Mouse (Mus musculus): Measurements from ENCODE around the gene Ppara. TPM values are rescaled to one million over a fixed set of nuclear protein-coding genes. Genes with fewer than 3 reads are reported as not detected.
A peak's percentile ranks its signal among the peaks of the same experiment; 100 is the strongest.

Gene Ppara
- total and polyA plus RNA-seq, 3 experiments = 12.9 to 60.7 (median 53.1) TPM

DNA sequence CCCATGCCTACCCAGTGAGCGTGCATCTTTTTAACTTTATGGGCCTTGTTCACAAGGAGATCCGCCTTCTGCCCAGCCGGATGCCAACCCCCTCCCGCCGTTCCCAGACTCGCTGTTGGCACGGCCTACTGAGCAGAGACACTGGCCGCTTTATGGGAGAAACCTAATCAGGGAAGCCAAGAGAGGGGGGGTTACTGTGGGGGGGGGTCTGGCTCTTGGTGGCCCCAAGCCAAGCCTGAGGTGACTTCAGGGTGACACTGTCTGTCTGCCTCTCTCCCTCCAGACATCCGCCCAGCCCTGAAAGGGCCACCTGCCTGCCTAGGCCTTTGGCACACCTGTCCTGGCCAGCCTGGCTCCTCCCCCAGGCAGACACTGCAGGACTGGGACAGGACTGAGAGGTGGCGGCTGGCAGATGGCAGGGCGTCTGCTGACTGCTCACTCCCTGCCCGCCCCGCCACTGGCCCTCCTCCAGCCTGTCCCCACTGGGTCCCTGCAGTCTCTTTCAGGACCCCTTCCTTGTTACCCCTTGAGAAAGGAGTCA, 32.3 kb upstream of the Ppara start:
- DNase-seq = peak in 1 of 2 experiments; percentile 65
- WGBS = 42% methylated on average over 13 of the region's 13 CpGs
- TF ChIP-seq CTCF (IDR thresholded peaks at IDR 0.05) (no peak), EP300 (IDR thresholded peaks at IDR 0.05; ENCODE audit: insufficient read depth, low read depth, low read length) (no peak), POLR2A (IDR thresholded peaks at IDR 0.05; ENCODE audit: insufficient read depth, low read depth, low read length) (no peak)
- intact Hi-C loops (cut with DNase I) = loop anchor here (2.0 to 10.0 kb wide), 3 partner anchors 28 to 228 kb away; no protein-coding TSS in a partner anchor
- no peaks in the 10 kb centered on the region for H3K27me3 ChIP-seq (ENCODE audit: control insufficient read depth, insufficient read depth, low read length)
- peak overlapping the region; percentile 28; the same call in 1 of the 2 replicates for H3K9ac ChIP-seq (ENCODE audit: low read depth, low read length)
- H3K27ac ChIP-seq = peak overlapping the region; percentile 86
- H3K36me3 ChIP-seq (ENCODE audit: control insufficient read depth, insufficient read depth, low read length) = peaks cover 63% of the 10 kb centered on the region
- H3K4me3 ChIP-seq = peak overlapping the region; percentile 16
- 0 out of 2 replicates have a peak, but pooled peaks cover 2% of the 10 kb centered on the region for H3K79me2 ChIP-seq (replicated peaks; ENCODE audit: control insufficient read depth, insufficient read depth, low read length)
- peaks cover 65% of the 10 kb centered on the region for H3K4me1 ChIP-seq (ENCODE audit: control insufficient read depth, insufficient read depth, low read length)

DNA sequence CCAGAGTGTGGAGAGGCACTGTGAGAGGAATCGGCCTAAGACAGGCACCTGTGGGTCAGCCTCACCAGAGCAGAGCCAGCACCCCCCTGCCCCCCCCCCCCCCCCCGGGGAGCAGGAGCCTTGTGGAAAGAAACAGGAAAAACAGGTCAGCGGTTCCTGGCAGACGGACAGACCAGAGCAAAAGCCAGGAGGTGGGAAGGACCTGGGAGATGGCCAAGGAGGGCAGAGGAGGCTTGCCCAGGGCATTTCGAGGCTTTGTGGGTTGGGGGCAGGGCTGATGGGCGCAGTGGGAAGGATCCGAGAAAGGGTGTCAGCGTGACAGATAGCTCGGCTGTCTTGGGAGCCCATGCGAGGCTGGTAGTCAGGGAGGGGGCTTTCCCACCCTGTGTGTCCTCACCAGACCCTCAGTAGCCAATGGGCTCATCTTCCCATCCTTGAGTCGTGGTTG, 31.6 kb upstream of the Ppara start:
- WGBS = 18% methylated on average over 11 of the region's 11 CpGs
- H3K27me3 ChIP-seq (ENCODE audit: control insufficient read depth, insufficient read depth, low read length) = no peaks in the 10 kb centered on the region
- TF ChIP-seq EP300 (IDR thresholded peaks at IDR 0.05; ENCODE audit: insufficient read depth, low read depth, low read length) = no peak
- no peak for TF ChIP-seq POLR2A (IDR thresholded peaks at IDR 0.05; ENCODE audit: insufficient read depth, low read depth, low read length)
- no peak for TF ChIP-seq CTCF (IDR thresholded peaks at IDR 0.05)
- peaks cover 60% of the 10 kb centered on the region for H3K36me3 ChIP-seq (ENCODE audit: control insufficient read depth, insufficient read depth, low read length)
- peak in 1 of 2 experiments; percentile 74 for DNase-seq
- intact Hi-C loops (cut with DNase I) = loop anchor here (2.0 to 10.0 kb wide), 3 partner anchors 28 to 228 kb away; no protein-coding TSS in a partner anchor
- peaks cover 65% of the 10 kb centered on the region for H3K4me1 ChIP-seq (ENCODE audit: control insufficient read depth, insufficient read depth, low read length)
- no peak overlapping the region; the same call in 1 of the 2 replicates for H3K9ac ChIP-seq (ENCODE audit: low read depth, low read length)
- H3K27ac ChIP-seq = peak overlapping the region; percentile 86
- 0 out of 2 replicates have a peak, but pooled peaks cover 2% of the 10 kb centered on the region for H3K79me2 ChIP-seq (replicated peaks; ENCODE audit: control insufficient read depth, insufficient read depth, low read length)
- H3K4me3 ChIP-seq = peak overlapping the region; percentile 16; the same call in 1 of the 2 replicates

DNA sequence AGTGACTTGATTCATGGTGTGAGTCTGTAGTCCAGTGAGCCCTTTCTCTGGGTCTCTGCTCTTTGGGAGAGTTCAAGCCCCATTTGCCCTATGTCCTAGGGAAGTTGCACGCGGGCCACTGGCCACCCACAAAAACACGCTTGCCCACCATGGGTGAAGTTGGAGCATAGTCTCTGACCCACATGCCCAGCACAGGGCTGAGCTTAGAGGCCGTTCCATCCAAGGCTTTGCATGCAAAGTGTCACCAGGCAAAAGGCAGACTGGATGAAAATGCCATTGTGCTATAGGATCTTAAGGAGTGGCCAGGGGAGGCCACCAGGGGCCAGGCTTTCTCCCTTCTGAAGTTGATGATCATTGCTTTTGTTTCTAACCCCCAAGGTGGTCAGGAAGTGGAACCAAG, 30.9 kb upstream of the Ppara start:
- 0 out of 2 replicates have a peak, but pooled peaks cover 2% of the 10 kb centered on the region for H3K79me2 ChIP-seq (replicated peaks; ENCODE audit: control insufficient read depth, insufficient read depth, low read length)
- H3K27ac ChIP-seq = peak overlapping the region; percentile 86
- WGBS = 91% methylated on average over 4 of the region's 4 CpGs
- peaks cover 61% of the 10 kb centered on the region for H3K4me1 ChIP-seq (ENCODE audit: control insufficient read depth, insufficient read depth, low read length)
- no peaks in the 10 kb centered on the region for H3K27me3 ChIP-seq (ENCODE audit: control insufficient read depth, insufficient read depth, low read length)
- no peak overlapping the region for H3K4me3 ChIP-seq
- DNase-seq = no peak
- intact Hi-C loops (cut with DNase I) = loop anchor here (2.0 to 10.0 kb wide), 3 partner anchors 29 to 229 kb away; no protein-coding TSS in a partner anchor
- no peak for TF ChIP-seq POLR2A (IDR thresholded peaks at IDR 0.05; ENCODE audit: insufficient read depth, low read depth, low read length)
- no peak for TF ChIP-seq EP300 (IDR thresholded peaks at IDR 0.05; ENCODE audit: insufficient read depth, low read depth, low read length)
- TF ChIP-seq CTCF (IDR thresholded peaks at IDR 0.05) = no peak
- no peak overlapping the region for H3K9ac ChIP-seq (ENCODE audit: low read depth, low read length)
- H3K36me3 ChIP-seq (ENCODE audit: control insufficient read depth, insufficient read depth, low read length) = peaks cover 54% of the 10 kb centered on the region

DNA sequence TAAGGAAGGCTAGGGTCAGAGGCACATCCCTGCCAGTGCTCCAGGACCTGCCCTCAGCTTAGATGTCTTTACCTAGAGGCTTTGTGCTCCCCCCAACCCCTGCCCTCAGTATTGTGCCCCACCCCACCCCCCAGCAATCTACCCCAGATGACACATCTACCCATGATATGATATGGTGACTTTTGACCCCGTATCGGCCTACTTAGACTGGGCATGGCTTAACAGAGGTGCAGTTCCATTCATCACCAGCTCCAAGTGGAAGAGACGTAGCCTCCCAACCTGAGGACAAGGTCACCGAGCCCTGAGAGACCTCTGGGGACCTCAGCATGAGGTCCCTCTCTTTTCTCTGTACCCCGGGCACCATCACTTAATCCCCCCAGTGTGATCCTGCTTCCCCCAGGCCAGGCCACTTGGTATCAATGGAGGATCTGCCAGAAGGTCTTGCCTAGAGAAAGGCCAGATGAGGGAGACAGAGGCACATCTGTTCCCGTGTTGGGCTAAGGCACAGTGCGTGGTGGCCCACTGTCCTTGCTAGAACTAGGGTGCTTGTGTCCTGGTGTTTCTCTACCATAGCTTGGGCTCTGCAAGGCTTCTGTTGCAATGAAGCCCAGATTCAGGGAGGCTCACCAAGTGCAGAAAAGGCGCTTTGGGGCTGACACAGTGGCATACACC, 30.3 kb upstream of the Ppara start:
- no peak for DNase-seq
- Histone ChIP-seq H3K27me3 (ENCODE audit: control insufficient read depth, insufficient read depth, low read length) (no peaks in the 10 kb centered on the region), H3K4me1 (ENCODE audit: control insufficient read depth, insufficient read depth, low read length) (peaks cover 61% of the 10 kb centered on the region), H3K79me2 (replicated peaks; ENCODE audit: control insufficient read depth, insufficient read depth, low read length) (0 out of 2 replicates have a peak, but pooled peaks cover 2% of the 10 kb centered on the region), H3K36me3 (ENCODE audit: control insufficient read depth, insufficient read depth, low read length) (peaks cover 49% of the 10 kb centered on the region), H3K27ac (peak overlapping the region; percentile 86), H3K4me3 (no peak overlapping the region), H3K9ac (ENCODE audit: low read depth, low read length) (0 out of 2 replicates have a peak overlapping the region, but pooled peaks have one; percentile 5)
- TF ChIP-seq EP300 (IDR thresholded peaks at IDR 0.05; ENCODE audit: insufficient read depth, low read depth, low read length) (no peak), CTCF (IDR thresholded peaks at IDR 0.05) (no peak), POLR2A (IDR thresholded peaks at IDR 0.05; ENCODE audit: insufficient read depth, low read depth, low read length) (no peak)
- WGBS = 70% methylated on average over 8 of the region's 8 CpGs
- intact Hi-C loops (cut with DNase I) = loop anchor here (10.0 kb wide), 2 partner anchors 50 to 230 kb away; no protein-coding TSS in a partner anchor

DNA sequence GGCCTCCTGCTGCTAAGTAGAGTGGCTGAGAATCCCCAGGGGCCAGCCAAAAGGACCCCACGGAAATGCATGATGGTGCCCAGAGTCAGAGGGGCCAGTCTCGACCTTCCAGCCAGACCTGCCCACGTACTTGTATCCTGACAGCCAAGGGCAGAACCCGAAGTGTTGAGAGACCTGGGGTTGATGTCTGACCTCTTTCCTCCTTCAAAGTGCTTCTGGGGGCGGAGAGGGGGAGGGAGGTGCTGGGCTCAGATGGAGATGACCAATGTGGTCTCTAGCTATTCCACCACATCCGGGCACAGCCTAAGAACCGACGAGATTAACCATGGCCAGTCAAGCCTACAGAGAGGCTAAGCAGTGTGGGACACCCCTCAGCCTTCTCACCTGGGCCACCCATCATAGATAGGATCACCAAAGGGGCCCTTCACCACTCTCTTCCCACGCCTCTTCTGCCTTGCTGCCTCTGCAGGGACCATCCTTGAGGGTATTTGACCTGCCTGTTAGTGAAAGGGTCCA, 29.7 kb upstream of the Ppara start:
- Histone ChIP-seq H3K79me2 (replicated peaks; ENCODE audit: control insufficient read depth, insufficient read depth, low read length) (0 out of 2 replicates have a peak, but pooled peaks cover 2% of the 10 kb centered on the region), H3K4me1 (ENCODE audit: control insufficient read depth, insufficient read depth, low read length) (peaks cover 60% of the 10 kb centered on the region), H3K27me3 (ENCODE audit: control insufficient read depth, insufficient read depth, low read length) (no peaks in the 10 kb centered on the region), H3K4me3 (no peak overlapping the region), H3K36me3 (ENCODE audit: control insufficient read depth, insufficient read depth, low read length) (peaks cover 43% of the 10 kb centered on the region), H3K9ac (ENCODE audit: low read depth, low read length) (0 out of 2 replicates have a peak overlapping the region, but pooled peaks have one; percentile 5), H3K27ac (peak overlapping the region; percentile 86)
- no peak for TF ChIP-seq EP300 (IDR thresholded peaks at IDR 0.05; ENCODE audit: insufficient read depth, low read depth, low read length)
- TF ChIP-seq CTCF (IDR thresholded peaks at IDR 0.05) = no peak
- no peak for TF ChIP-seq POLR2A (IDR thresholded peaks at IDR 0.05; ENCODE audit: insufficient read depth, low read depth, low read length)
- intact Hi-C loops (cut with DNase I) = loop anchor here (10.0 kb wide), 2 partner anchors 50 to 230 kb away; no protein-coding TSS in a partner anchor
- DNase-seq = no peak
- WGBS = 47% methylated on average over 9 of the region's 9 CpGs
